Mouse (Mus musculus) CD4-positive helper T cell, adult 2 months (primary cell): ENCODE data around the gene Ifrd2.

Experiments used
- DNase-seq: peaks from one replicate; pipeline ENCODE4 v3.0.0-alpha.2; 2012; ENCODE audit warnings: low read depth, missing footprints, low spot score

The Ifrd2 gene

GRCm38 (mm10) chr9:107619546-107619879 is 32.1 kb downstream of the Ifrd2 start:
- DNase-seq: no peak

- DNase-seq: no peak
These were observed 33.5 kb downstream of the Ifrd2 start for GRCm38 (mm10) chr9:107620954-107621353.

GRCm38 (mm10) chr9:107624539-107624938 is 37.1 kb downstream of the Ifrd2 start:
- peak; percentile 80 for DNase-seq

- DNase-seq: no peak
These were observed 37.5 kb downstream of the Ifrd2 start for GRCm38 (mm10) chr9:107624951-107625350.

- no peak for DNase-seq
These were observed 38.1 kb downstream of the Ifrd2 start for GRCm38 (mm10) chr9:107625351-107626128.

- no peak for DNase-seq
These were observed 38.9 kb downstream of the Ifrd2 start for GRCm38 (mm10) chr9:107626158-107626843.

- DNase-seq: peak; percentile 80
These were observed 39.4 kb downstream of the Ifrd2 start for GRCm38 (mm10) chr9:107626844-107627277.

- no peak for DNase-seq
These were observed 40.2 kb downstream of the Ifrd2 start for GRCm38 (mm10) chr9:107627387-107628255.

- DNase-seq: peak; percentile 52
These were observed 41.4 kb downstream of the Ifrd2 start for GRCm38 (mm10) chr9:107628721-107629410.

GRCm38 (mm10) chr9:107629411-107629730 is 41.9 kb downstream of the Ifrd2 start:
- DNase-seq: peak; percentile 58

- DNase-seq: peak; percentile 66
These were observed 42.5 kb downstream of the Ifrd2 start for GRCm38 (mm10) chr9:107629901-107630425.

- no peak for DNase-seq
These were observed 43.1 kb downstream of the Ifrd2 start for GRCm38 (mm10) chr9:107630576-107630975.

- DNase-seq: no peak
These were observed 43.9 kb downstream of the Ifrd2 start for GRCm38 (mm10) chr9:107631311-107631826.

- no peak for DNase-seq
These were observed 44.4 kb downstream of the Ifrd2 start for GRCm38 (mm10) chr9:107631861-107632260.

- no peak for DNase-seq
These were observed 45.0 kb downstream of the Ifrd2 start for GRCm38 (mm10) chr9:107632478-107632877.

- DNase-seq: peak; percentile 92
These were observed 45.7 kb downstream of the Ifrd2 start for GRCm38 (mm10) chr9:107633091-107633660.

GRCm38 (mm10) chr9:107633661-107634405 is 46.4 kb downstream of the Ifrd2 start:
- DNase-seq: peak; percentile 35

- DNase-seq: peak; percentile 28
These were observed 47.2 kb downstream of the Ifrd2 start for GRCm38 (mm10) chr9:107634406-107635278.
